Mouse (Mus musculus): ENCODE data around the gene Cttnbp2. TPM values are rescaled to one million over a fixed set of nuclear protein-coding genes. Genes with fewer than 3 reads are reported as not detected.
A peak's percentile ranks its signal among the peaks of the same experiment; 100 is the strongest.
"Not testable (repeated sequence)": the region's sequence is repeated elsewhere in the genome, so short reads cannot be mapped to it uniquely, and the experiment has no call there.

Cttnbp2 gene
- total RNA-seq, 2 experiments from 2014 or later = 6.3 to 6.8 TPM

GRCm38 (mm10) chr6:18411505-18412225 lies 103.0 kb downstream of the Cttnbp2 start:
- DNase-seq = no peak

DNA sequence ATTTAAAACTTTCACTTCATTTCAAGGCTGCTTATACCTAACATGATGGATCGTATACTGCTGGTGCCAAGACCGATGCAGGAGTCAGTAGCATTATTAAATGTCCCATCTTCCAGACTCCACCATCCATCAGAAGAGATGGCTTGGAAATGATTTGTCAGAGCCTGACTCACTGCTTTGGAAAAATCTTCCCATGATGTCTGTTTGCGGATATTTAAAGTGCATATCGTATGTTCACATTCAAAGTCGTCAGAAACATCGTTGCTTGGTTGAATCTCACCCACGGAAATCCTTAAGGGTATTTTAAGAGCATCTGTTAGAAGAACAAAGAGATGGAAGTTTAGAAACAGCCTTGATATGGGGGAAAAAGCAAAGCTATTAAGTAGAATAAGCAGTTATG lies 106.2 kb downstream of the Cttnbp2 start:
- DNase-seq = no peak

GRCm38 (mm10) chr6:18401066-18401674 lies 113.5 kb downstream of the Cttnbp2 start:
- DNase-seq = no peak

DNA sequence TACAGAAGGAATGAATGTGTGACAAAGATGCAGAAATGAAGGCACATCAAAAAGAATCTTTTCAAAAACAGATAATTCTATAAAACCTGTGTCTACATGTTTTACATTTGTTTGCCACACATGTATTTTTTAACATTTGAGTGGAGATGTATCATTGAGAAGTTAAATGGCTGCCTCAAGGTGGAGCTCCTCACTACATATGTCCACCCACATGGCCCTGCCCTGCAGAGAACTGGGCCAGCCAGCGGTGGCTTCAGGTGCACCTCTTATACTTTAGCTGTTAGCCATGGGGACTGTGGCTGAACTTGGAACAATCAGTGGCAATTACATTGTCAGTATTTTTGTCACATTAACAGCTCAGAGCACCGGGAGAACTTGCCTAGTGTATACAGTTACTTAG lies 133.3 kb downstream of the Cttnbp2 start:
- DNase-seq = no peak

GRCm38 (mm10) chr6:18380300-18381202 lies 134.1 kb downstream of the Cttnbp2 start:
- no peak for DNase-seq

DNA sequence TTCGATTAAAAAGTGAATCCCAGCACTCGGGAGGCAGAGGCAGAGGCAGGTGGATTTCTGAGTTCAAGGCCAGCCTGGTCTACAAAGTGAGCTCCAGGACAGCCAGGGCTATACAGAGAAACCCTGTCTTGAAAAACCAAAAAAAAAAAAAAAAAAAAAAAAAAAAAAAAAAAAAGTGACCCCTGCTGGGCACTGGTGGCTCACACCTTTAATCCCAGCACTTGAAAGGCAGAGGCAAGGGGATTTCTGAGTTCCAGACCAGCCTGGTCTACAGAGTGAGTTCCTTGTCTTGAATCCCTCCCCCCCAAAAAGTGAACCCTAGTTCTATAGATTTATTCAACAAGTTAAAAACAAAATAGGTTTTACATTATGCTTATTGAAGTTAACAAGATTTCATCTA lies 136.9 kb downstream of the Cttnbp2 start:
- DNase-seq = not testable (repeated sequence)

- DNase-seq = no peak
These were observed 139.9 kb downstream of the Cttnbp2 start for GRCm38 (mm10) chr6:18374744-18375143.

DNA sequence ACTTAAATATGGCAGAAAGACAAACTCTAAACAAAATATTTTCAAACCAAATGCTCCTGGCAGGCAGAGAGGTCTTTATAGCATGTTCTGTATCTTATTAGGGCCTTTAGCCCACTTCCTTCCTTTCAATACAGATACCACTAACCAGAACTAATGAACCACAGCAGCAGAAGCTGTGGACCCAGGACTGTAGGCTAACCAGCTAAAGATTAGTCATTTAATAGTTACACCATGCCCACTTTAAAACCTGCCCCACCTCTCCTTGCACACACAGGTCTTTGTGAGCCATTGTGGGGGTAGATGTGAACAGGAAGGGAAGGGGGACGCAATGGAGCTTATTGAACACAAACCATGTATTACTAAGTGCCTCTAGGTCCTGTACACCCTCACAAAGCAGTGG lies 141.0 kb downstream of the Cttnbp2 start:
- no peak for DNase-seq

GRCm38 (mm10) chr6:18372447-18373228 lies 142.0 kb downstream of the Cttnbp2 start:
- DNase-seq = peak; percentile 71

- no peak for DNase-seq
These were observed 144.9 kb downstream of the Cttnbp2 start for GRCm38 (mm10) chr6:18369723-18370122.

GRCm38 (mm10) chr6:18369054-18369453 lies 145.6 kb downstream of the Cttnbp2 start:
- no peak for DNase-seq

DNA sequence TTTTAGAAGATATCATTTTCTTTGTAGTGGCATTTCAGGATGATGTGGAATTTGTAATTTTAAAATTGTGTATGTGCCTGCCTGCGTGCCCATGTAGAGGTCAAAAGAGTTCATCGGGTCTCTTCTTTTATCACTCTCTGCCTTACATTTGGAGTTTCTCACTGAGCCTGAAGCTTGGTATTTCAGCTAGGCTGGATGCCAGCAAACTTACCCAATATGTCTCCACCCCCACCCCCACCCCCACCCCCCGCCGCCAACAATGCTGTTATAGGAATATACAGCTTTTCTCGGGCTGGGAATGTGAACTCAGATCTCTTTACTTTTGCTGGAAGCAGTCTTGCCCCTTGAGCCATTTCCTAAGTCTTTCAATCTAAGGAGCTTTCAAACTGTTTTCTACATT lies 152.4 kb downstream of the Cttnbp2 start:
- DNase-seq = no peak

GRCm38 (mm10) chr6:18360955-18361354 lies 153.7 kb downstream of the Cttnbp2 start:
- DNase-seq = no peak

GRCm38 (mm10) chr6:18360154-18360553 lies 154.5 kb downstream of the Cttnbp2 start:
- DNase-seq = no peak

DNA sequence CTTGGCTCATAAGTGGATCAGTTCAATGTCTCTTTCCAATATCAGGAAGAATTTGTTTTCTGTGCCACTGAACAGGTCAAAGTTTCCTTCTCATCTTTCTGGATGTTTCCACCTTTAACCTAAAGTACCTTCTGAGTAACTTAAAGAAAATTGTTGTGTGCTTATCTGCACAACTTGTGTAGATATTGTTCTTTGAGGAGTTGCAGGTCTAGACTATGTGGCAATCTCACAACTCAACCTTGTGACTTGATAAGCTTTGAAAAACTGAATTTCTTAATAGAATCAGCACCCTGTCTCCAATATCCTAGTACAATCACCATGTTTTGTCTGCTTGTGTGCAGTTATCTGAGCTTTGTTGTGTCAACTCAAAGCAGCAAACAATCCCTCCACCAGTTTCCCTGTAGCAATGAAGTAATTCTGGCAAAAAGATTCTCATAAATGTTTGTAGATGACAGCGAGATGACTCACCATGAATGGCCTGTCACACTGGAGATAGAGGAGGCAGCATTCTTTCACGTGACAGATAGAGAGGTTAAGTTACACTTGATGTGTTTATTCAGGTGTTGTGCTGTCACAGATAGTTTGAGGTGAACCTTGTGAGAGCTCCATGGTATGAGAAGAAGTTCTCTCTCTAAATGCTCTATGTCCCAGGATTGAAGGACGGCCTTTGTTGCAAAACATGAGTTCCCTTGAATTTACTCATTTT lies 165.3 kb downstream of the Cttnbp2 start:
- DNase-seq = no peak

DNA sequence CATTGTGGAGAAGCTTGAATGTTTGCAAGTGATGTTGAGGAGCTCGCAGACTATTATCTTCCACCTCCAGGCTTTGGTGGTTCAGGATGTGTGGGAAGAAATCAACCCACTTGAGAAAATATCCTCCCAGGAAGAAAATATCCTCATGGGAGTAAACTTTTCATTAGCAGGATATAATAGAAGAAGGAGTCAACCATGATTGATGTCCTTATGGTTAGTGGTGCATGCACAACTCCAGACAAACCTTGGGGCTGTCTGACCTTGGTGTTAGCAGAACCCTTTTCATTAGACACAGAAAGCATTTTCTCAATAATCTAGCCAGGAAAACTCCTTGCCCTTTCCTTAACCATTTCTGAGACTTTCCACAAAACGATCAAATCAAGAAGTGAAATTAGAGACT lies 170.4 kb downstream of the Cttnbp2 start:
- DNase-seq = no peak

DNA sequence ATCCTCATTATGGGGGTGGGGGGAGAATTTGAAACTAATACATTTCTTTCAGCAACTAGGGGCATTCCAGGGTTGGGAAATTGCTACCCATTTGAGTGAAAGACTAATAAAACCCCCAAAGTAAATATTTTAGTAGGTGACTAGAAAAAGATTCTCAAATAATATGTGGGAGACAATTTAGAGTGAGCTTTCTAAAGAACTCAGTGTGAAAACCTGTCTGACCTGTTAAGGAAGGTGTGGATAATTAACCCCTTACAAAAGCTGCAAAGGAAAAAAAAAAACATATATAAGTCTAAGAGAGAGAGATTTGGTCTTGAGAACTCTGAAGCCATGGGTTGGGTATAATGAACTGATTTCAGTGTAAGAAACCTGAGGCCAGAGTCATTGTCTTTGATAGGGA lies 176.3 kb downstream of the Cttnbp2 start:
- DNase-seq = no peak

DNA sequence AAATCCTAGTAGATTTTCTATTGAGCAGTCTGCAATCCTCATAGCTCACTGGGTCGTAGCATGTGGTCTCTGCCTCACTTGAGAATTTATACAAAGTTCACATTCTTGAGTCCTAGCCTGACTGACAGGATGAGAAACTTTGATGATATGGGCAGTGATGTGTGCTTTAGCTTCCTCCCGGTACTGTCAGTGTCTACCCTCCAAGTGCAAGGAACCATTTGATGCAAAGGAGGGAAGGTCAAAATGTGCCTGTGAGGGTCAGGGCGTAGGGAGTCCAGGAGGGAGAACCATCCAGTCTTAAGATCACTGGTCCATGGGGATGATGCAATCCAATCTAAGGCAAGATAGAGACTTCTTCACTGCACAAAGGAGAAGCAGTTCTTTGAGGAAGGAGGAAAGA lies 179.2 kb downstream of the Cttnbp2 start:
- no peak for DNase-seq

- no peak for DNase-seq
These were observed 191.7 kb downstream of the Cttnbp2 start for GRCm38 (mm10) chr6:18322950-18323349.
